7 mouse cellular contexts compared by ENCODE assay signal in the genomic region with DNA sequence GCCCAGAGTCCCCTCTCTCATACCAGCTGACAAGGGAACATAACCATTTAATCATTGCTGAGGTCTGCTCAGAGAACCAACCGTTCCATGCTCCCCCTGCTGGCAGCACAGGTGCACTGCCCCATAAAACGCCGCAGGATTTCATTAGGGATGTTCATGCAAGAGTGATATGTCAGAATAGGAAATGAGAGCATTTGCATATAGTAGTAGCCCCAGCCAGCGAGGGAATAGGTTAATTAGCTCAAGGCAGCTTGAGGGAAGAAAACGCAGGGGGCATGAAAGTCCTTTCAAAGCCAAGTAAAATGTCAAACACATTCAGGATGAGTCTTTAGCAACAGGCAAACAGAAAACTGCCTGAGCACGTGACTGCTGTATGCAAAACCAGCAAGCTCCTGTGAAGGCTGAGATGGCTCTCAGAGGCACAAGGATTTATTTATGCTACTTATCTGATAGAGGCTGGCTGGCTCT.
DNase-seq lines count a peak whose midpoint lies in the region; ATAC-seq and TF ChIP-seq lines count a peak whose summit lies in the region.

No protein-coding gene starts in this region.

- H3K79me2 ChIP-seq in heart, adult 2 months (replicated peaks; ENCODE audit: control insufficient read depth, insufficient read depth, low read length), result no peaks in the 10 kb centered on the region

- TF ChIP-seq EP300 in heart, adult 2 months (IDR thresholded peaks at IDR 0.05; ENCODE audit: insufficient read depth, low read depth, low read length), result 0 out of 2 replicates have a peak, but pooled peaks have one; percentile 39

- peak overlapping the region; percentile 34 for H3K4me2 ChIP-seq in midbrain, embryonic 14.5 days (ENCODE audit: low read length)

- WGBS in heart, adult 2 months, result 5% methylated on average over 6 of the region's 6 CpGs
- under 1% methylated on average over 6 of the region's 6 CpGs for WGBS in midbrain, embryonic 14.5 days

- ATAC-seq in midbrain, embryonic 14.5 days (ENCODE audit: low FRiP score, low TSS enrichment), result peak; percentile 89

- no peaks in the 10 kb centered on the region for H3K9me3 ChIP-seq in midbrain, embryonic 14.5 days (ENCODE audit: control insufficient read depth, low read length)

- H3K4me1 ChIP-seq in heart, adult 2 months (ENCODE audit: control insufficient read depth, insufficient read depth, low read length), result peaks cover 9% of the 10 kb centered on the region
- peaks cover 4% of the 10 kb centered on the region; the same call in 1 of the 2 replicates for H3K4me1 ChIP-seq in midbrain, embryonic 14.5 days (ENCODE audit: control insufficient read depth, insufficient read depth, low read length)

- H3K4me3 ChIP-seq in heart, adult 2 months, result no peak overlapping the region
- no peak overlapping the region for H3K4me3 ChIP-seq in midbrain, embryonic 14.5 days (replicated peaks; ENCODE audit: low read depth, low read length)

- no peaks in the 10 kb centered on the region for H3K27me3 ChIP-seq in heart, adult 2 months (ENCODE audit: control insufficient read depth, insufficient read depth, low read length)
- no peaks in the 10 kb centered on the region for H3K27me3 ChIP-seq in midbrain, embryonic 14.5 days (ENCODE audit: control insufficient read depth, insufficient read depth, low read length)

- no peaks in the 10 kb centered on the region for H3K36me3 ChIP-seq in heart, adult 2 months (ENCODE audit: control insufficient read depth, insufficient read depth, low read length)
- peaks cover 5% of the 10 kb centered on the region for H3K36me3 ChIP-seq in midbrain, embryonic 14.5 days (ENCODE audit: control insufficient read depth, insufficient read depth, low read length)

- DNase-seq in adrenal gland, postnatal 10 days, result peak; percentile 88
- peak; percentile 82 for DNase-seq in embryo, embryonic 9.5 days (ENCODE audit: extremely low spot score)
- peak; percentile 63 to 82 for DNase-seq in heart, adult 2 months
- DNase-seq in kidney, adult 18-20 months, result peak; percentile 84
- DNase-seq in left cerebral cortex, postnatal 4 days, result peak; percentile 88
- DNase-seq in midbrain, embryonic 14.5 days, result peak; percentile 94
- peak; percentile 45 for DNase-seq in spleen, adult 12 weeks (ENCODE audit: low spot score)

- no peak for TF ChIP-seq POLR2A in heart, adult 2 months (IDR thresholded peaks at IDR 0.05; ENCODE audit: insufficient read depth, low read depth, low read length)

- intact Hi-C loops in heart, adult 2 months (cut with DNase I), result loop anchor here (2.0 to 5.0 kb wide), 4 partner anchors 33 to 590 kb away; a partner anchor contains a TSS
- intact Hi-C loops in left cerebral cortex, postnatal 4 days (cut with DNase I), result no loop called here

- H3K27ac ChIP-seq in heart, adult 2 months, result no peak overlapping the region
- H3K27ac ChIP-seq in midbrain, embryonic 14.5 days (replicated peaks; ENCODE audit: low read depth, low read length), result peak overlapping the region; percentile 15; the same call in 1 of the 2 replicates

- H3K9ac ChIP-seq in heart, adult 2 months (ENCODE audit: low read depth, low read length), result no peak overlapping the region
- no peak overlapping the region for H3K9ac ChIP-seq in midbrain, embryonic 14.5 days (replicated peaks; ENCODE audit: low read length)

- TF ChIP-seq CTCF in heart, adult 2 months (IDR thresholded peaks at IDR 0.05), result no peak; the same call in 1 of the 2 replicates
